Mouse (Mus musculus) cerebellum, adult 2 months (tissue): ENCODE data around the gene Rasgrp2. TPM values are rescaled to one million over a fixed set of nuclear protein-coding genes. Genes with fewer than 3 reads are reported as not detected.

Source experiments
- DNase-seq, 2 experiments: peaks; one replicate each; pipeline ENCODE4 v3.0.0; 2021
- H3K27ac ChIP-seq: fragments of 200-500 bp; 2 replicates; pipeline ENCODE4 v1.5.1; 2012; ENCODE audit warnings: low read length, control low read depth, inconsistent platforms; ENCODE audit not compliant: insufficient read depth
- H3K27me3 ChIP-seq: fragments of 200-500 bp; 2 replicates; pipeline ENCODE4 v1.6.1; 2012; ENCODE audit warnings: inconsistent platforms, mild to moderate bottlenecking, low read length, moderate library complexity; ENCODE audit not compliant: control insufficient read depth, insufficient read depth
- H3K4me1 ChIP-seq: fragments of 200-500 bp; 2 replicates; pipeline ENCODE4 v1.6.1; 2011; ENCODE audit warnings: low read length; ENCODE audit not compliant: control insufficient read depth, insufficient read depth
- H3K4me3 ChIP-seq: fragments of 200-500 bp; replicated peaks from 2 replicates; pipeline ENCODE3; 2011; ENCODE audit warnings: mild to moderate bottlenecking, low read depth, low read length, control low read depth; ENCODE audit not compliant: insufficient read depth
- CTCF ChIP-seq: fragments of 200-500 bp; IDR thresholded peaks from 2 replicates; pipeline ENCODE4 v1.5.1; 2011; ENCODE audit warnings: low read depth, mild to moderate bottlenecking, control low read depth, low read length, moderate library complexity, borderline replicate concordance; ENCODE audit not compliant: insufficient read depth
- POLR2A ChIP-seq: fragments of 200-500 bp; IDR thresholded peaks from 2 replicates; pipeline ENCODE4 v1.6.1; 2011; ENCODE audit warnings: low read length, control low read depth, borderline replicate concordance; ENCODE audit not compliant: insufficient read depth
- WGBS: fragments of 180-500 bp; shearing (Covaris S2); methylation state at CpG from one replicate; pipeline ENCODE4 v1.1.7; 2018; 5-methylcytosine and 5-hydroxymethylcytosine counted together
- polyA plus RNA-seq: library from polyadenylated mRNA; depleted of rRNA; stranded (reverse); fragments of >200 nt; gene quantifications from 2 replicates; pipeline ENCODE4 v1.2.3, GENCODE M21; 2012

Rasgrp2 gene
- polyA plus RNA-seq, 1 experiment: 90.1 TPM

GRCm38 (mm10) chr19:6364317-6364725 is 34.8 kb upstream of the Rasgrp2 start:
- H3K4me1 ChIP-seq: peaks cover 2% of the 10 kb centered on the region; the same call in 1 of the 2 replicates
- H3K27ac ChIP-seq: peak overlapping the region; percentile 90
- H3K27me3 ChIP-seq: no peaks in the 10 kb centered on the region
- peak overlapping the region; percentile 95 for H3K4me3 ChIP-seq
- peak; percentile 47; the same call in 1 of the 2 replicates for TF ChIP-seq POLR2A
- TF ChIP-seq CTCF: no peak
- under 1% methylated on average over 55 of the region's 55 CpGs for WGBS
- DNase-seq: peak; percentile 93 to 95

DNA sequence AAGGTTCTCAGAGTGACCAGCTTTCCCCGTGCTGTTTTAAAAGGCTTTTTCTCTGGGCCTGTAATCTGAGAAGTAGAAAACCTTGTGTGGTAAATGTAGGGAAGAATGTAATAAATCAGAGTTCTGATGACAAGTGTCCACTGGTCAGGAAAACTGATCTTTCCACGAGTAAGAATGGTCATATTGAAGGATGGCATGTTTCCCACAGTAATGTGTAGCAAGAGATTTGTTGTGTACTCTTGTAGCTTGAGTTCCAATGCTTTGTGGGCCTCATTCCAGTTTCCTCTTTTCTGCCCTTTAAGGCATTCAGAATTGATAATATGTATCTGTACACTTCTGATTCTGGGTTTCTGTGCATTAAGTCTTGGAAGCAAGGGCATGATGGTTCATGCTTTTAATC is 34.3 kb upstream of the Rasgrp2 start:
- no peak for TF ChIP-seq POLR2A
- no peak for TF ChIP-seq CTCF

GRCm38 (mm10) chr19:6370175-6370574 is 29.0 kb upstream of the Rasgrp2 start:
- Histone ChIP-seq H3K27ac (no peak overlapping the region), H3K27me3 (no peaks in the 10 kb centered on the region; the same call in 1 of the 2 replicates), H3K4me1 (peaks cover 11% of the 10 kb centered on the region; the same call in 1 of the 2 replicates), H3K4me3 (no peak overlapping the region)
- 69% methylated on average over 2 of the region's 2 CpGs for WGBS
- DNase-seq: no peak
- TF ChIP-seq POLR2A: no peak
- TF ChIP-seq CTCF: no peak

More for the DNA sequence above, 34.3 kb upstream of the Rasgrp2 start:
- no peak overlapping the region for H3K27ac ChIP-seq
- peaks cover 2% of the 10 kb centered on the region; the same call in 1 of the 2 replicates for H3K4me1 ChIP-seq
- WGBS: 1% methylated on average over 2 of the region's 2 CpGs
- H3K4me3 ChIP-seq: peak overlapping the region; percentile 95
- no peak for DNase-seq
- H3K27me3 ChIP-seq: no peaks in the 10 kb centered on the region

DNA sequence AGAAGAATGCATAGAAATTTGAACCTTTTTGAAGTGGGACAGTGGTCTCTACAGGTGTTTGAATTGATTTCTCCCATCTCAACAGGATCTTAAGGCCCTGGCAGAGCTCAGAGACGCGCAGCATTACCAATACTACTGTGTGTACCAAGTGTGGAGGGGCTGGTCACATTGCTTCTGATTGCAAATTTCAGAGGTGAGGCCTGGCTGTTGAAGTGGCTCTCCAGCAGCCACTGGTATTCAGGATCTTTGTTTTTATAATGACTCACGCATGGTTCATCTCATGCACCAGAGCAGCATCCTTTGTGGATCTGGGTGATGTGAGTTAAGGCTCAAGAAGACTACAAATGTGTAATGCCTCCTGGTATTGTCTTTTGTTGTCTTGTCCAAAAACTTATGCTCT is 26.7 kb upstream of the Rasgrp2 start:
- H3K4me3 ChIP-seq: no peak overlapping the region
- DNase-seq: no peak
- no peak overlapping the region for H3K27ac ChIP-seq
- TF ChIP-seq POLR2A (no peak), CTCF (no peak)
- peaks cover 25% of the 10 kb centered on the region for H3K4me1 ChIP-seq
- H3K27me3 ChIP-seq: no peaks in the 10 kb centered on the region; the same call in 1 of the 2 replicates
- 96% methylated on average over 3 of the region's 3 CpGs for WGBS

GRCm38 (mm10) chr19:6373539-6374400 is 25.4 kb upstream of the Rasgrp2 start:
- Histone ChIP-seq H3K4me1 (peaks cover 32% of the 10 kb centered on the region), H3K27ac (no peak overlapping the region), H3K27me3 (no peaks in the 10 kb centered on the region; the same call in 1 of the 2 replicates), H3K4me3 (no peak overlapping the region)
- 47% methylated on average over 12 of the region's 12 CpGs for WGBS
- peak; percentile 75 for TF ChIP-seq CTCF
- TF ChIP-seq POLR2A: no peak
- DNase-seq: peak; percentile 74 to 82

DNA sequence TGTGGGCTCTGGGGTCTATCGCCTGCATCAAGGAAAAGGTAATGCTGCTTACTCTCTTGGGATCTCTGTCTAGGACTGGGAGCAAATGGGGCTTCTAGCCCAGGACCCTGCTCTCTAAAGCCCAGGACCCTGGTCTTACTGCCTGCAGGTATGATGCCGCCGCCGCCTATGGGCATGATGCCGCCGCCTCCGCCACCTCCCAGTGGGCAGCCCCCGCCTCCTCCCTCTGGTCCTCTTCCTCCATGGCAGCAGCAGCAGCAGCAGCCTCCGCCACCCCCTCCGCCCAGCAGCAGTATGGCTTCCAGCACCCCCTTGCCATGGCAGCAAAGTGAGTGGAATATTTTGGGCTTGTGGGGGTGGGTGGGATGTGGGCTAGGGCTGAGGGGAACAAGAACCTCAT is 24.6 kb upstream of the Rasgrp2 start:
- no peak overlapping the region for H3K27ac ChIP-seq
- WGBS: 90% methylated on average over 10 of the region's 10 CpGs
- no peak for DNase-seq
- peaks cover 32% of the 10 kb centered on the region for H3K4me1 ChIP-seq
- H3K4me3 ChIP-seq: no peak overlapping the region
- no peak for TF ChIP-seq POLR2A
- TF ChIP-seq CTCF: no peak
- no peaks in the 10 kb centered on the region; the same call in 1 of the 2 replicates for H3K27me3 ChIP-seq

DNA sequence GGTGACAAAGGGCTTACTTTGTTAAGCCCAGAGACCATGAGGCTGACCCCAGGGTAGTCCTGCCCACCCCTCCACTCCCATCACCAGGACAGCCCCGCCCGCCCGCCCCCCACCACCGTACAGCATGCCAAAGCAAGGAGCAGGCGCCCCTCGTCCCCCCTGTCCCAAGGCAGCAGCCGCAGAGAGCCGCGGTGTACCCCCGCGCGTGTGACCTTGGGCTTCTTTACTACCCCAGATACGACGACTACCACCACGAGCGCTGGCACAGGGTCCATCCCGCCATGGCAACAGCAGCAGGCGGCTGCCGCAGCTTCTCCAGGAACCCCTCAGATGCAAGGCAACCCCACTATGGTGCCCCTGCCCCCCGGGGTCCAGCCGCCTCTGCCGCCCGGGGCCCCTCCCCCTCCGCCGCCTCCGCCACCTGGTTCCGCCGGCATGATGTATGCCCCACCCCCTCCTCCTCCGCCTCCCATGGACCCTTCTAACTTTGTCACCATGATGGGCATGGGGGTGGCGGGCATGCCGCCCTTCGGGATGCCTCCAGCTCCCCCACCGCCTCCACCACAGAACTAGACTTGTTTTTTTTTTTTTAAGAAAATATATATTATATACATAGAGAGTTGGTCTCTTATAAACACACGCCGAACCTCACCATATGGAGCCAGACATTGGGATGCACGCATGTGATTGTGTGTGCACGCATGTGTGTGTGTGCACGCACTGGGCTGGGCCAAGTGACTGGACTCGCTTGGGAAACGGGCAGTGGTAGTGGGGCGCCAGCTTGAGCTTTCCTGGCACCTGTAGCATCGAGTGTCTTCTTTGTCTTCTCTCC is 23.5 kb upstream of the Rasgrp2 start:
- no peak for TF ChIP-seq POLR2A
- no peak for DNase-seq
- Histone ChIP-seq H3K4me1 (peaks cover 32% of the 10 kb centered on the region), H3K4me3 (no peak overlapping the region), H3K27ac (no peak overlapping the region), H3K27me3 (no peaks in the 10 kb centered on the region; the same call in 1 of the 2 replicates)
- WGBS: 68% methylated on average over 42 of the region's 42 CpGs

DNA sequence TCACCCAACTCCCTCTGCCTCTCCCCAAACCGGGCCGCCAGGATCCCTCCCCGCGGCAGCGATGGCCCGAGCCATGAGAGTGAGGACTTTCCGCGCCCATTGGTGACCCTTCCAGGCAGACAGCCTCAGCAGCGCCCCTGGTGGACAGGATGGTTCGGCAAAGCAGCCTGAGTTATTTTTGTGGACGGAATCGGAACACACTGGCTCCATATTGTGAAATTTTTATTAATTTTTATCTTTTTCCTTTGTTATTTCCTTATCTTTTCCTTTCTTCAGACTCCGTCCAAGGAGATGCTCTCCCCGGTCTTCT is 22.9 kb upstream of the Rasgrp2 start:
- no peak for TF ChIP-seq POLR2A
- peak; percentile 66; the same call in 1 of the 2 replicates for TF ChIP-seq CTCF
- H3K27me3 ChIP-seq: no peaks in the 10 kb centered on the region; the same call in 1 of the 2 replicates
- DNase-seq: peak; percentile 61 to 77
- WGBS: 49% methylated on average over 14 of the region's 14 CpGs
- H3K4me3 ChIP-seq: no peak overlapping the region
- peaks cover 34% of the 10 kb centered on the region for H3K4me1 ChIP-seq
- peak overlapping the region; percentile 36; the same call in 1 of the 2 replicates for H3K27ac ChIP-seq
